Mouse (Mus musculus) liver, postnatal 0 days (tissue): Measurements from ENCODE around the gene Zc3h6.
A peak's percentile ranks its signal among the peaks of the same experiment; 100 is the strongest.

Experiments used
- CTCF ChIP-seq: sonication (generic); IDR thresholded peaks from 2 replicates; pipeline ENCODE4 v1.5.1; 2016; ENCODE audit warnings: antibody characterized with exemption, low read depth
- EP300 ChIP-seq: IDR thresholded peaks from 2 replicates; pipeline ENCODE4 v1.6.1; 2016; ENCODE audit warnings: antibody characterized with exemption, low read depth, mild to moderate bottlenecking

- TF ChIP-seq CTCF (peak; percentile 65), EP300 (no peak)
Observed at GRCm38 (mm10) chr2:129056597-129056996, 89.4 kb downstream of the Zc3h6 start.
